Mouse (Mus musculus) small intestine, adult 2 months (tissue): ENCODE results near the gene Kcnb1.

ENCODE experiments used
- CTCF ChIP-seq: fragments of 200-500 bp; IDR thresholded peaks from 2 replicates; pipeline ENCODE4 v1.5.1; 2012; ENCODE audit warnings: low read depth, mild to moderate bottlenecking, control low read depth, inconsistent platforms, low read length, moderate library complexity, mixed read lengths; ENCODE audit not compliant: insufficient replicate concordance, insufficient read length; ENCODE audit errors: extremely low read depth
- POLR2A ChIP-seq: fragments of 200-500 bp; IDR thresholded peaks from 2 replicates; pipeline ENCODE4 v1.6.1; 2012; ENCODE audit warnings: low read depth, mild to moderate bottlenecking, control low read depth, inconsistent platforms, low read length, moderate library complexity

- TF ChIP-seq POLR2A = no peak
- TF ChIP-seq CTCF = no peak
Measured at GRCm38 (mm10) chr2:167220736-167221135, 30.8 kb upstream of the Kcnb1 start.
